Mouse (Mus musculus) gastrocnemius, adult 18-20 months (tissue): Measurements from ENCODE around the gene Eva1c. TPM values are rescaled to one million over a fixed set of nuclear protein-coding genes. Genes with fewer than 3 reads are reported as not detected.

Experiments
- DNase-seq: peaks from one replicate; pipeline ENCODE4 v3.0.0; 2021; ENCODE audit warnings: low spot score
- microRNA-seq: library from miRNA; unstranded; fragments of <30 nt; microRNA quantifications from one replicate; pipeline ENCODE4 v1.2.0, GENCODE M21; 2021
- total RNA-seq, 2 experiments: library from RNA; stranded (reverse); gene quantifications; 2 replicates each; pipeline ENCODE4 v1.2.3; 2021

Eva1c gene
- total RNA-seq, 2 experiments from 2014 or later = 0.26 to 0.59 TPM

DNA sequence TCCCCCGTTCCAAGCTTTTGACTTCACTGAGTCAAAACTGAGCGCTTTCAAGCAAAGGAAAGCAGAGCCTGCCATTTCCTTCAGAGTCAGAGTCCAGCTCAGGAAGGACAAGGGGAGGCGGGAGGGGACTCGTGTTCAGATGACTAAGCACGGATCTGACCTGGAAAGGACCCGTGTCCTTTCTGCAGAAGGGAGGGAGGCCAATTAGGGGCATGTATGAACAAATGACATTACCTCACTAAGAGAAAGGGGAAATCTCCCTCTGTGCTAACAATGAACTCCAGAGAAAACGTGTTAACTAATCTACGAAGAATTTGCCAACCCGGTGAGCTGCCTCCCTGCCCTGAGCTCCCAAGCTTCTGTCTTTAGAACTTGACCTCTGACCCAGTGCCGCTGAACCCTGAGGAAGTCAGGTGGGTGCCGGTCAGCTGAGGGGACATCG is 89.5 kb downstream of the Eva1c start:
- no peak for DNase-seq

DNA sequence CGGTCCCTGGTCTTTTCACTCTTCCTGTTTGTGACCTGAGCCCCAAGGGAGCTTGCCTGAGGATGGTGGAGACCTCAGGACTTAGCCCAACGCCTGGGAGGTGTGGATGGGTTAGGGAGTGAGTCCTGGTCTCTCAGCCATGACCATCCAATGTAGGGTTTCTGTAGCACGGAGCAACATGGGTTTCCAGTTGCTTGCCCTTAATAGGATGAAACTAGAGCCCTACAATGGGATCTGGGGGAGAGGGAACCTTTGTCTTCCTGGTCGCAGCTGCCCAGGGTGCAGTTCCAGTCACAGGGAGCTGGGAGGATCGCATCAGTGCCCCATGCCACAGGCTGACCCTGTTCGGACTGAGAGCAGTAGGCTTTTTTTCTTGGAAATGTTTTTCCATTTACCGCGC is 90.6 kb downstream of the Eva1c start:
- no peak for DNase-seq

- no peak for DNase-seq
These were observed 95.1 kb downstream of the Eva1c start for GRCm38 (mm10) chr16:90921471-90922159.

- DNase-seq = no peak
These were observed 98.3 kb downstream of the Eva1c start for GRCm38 (mm10) chr16:90924606-90925370.

DNA sequence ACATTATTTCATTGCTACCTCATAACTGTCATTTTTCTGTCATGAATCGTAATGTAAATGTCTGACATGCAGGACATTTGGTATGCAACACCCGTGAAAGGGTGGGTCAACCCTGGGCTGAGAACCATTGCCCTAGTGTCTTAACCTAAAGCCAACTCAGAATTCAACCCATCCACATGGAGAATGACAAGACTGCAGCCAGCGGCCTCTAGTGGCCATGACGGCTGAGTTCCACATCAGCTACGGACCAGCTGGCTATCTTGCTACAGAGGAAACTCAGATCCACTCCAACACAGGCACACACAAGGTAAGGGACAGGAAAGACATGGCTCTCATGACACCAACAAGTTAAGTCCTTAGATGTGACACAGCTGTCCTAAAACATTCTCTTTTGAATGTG is 98.9 kb downstream of the Eva1c start:
- DNase-seq = peak; percentile 46

DNA sequence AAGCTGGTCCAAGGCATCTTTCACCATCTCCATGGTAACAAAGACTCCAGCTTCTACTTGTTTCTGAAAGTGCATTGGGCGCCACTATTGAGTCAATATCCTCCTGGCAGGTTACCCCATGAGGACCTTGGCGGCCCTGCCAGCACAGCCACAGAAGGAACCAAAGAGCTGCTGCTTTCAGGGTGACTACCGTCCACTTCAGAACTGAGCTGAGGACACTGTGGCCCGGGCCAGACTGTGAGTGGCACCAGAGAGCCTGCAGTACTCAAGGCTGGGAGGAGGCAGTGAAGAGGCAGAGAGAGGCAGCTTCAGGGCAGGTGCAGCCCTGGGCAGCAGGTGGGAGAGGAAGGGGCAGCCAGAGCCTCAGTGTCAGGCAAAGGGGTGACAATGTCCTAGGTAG is 100.9 kb downstream of the Eva1c start:
- no peak for DNase-seq

DNA sequence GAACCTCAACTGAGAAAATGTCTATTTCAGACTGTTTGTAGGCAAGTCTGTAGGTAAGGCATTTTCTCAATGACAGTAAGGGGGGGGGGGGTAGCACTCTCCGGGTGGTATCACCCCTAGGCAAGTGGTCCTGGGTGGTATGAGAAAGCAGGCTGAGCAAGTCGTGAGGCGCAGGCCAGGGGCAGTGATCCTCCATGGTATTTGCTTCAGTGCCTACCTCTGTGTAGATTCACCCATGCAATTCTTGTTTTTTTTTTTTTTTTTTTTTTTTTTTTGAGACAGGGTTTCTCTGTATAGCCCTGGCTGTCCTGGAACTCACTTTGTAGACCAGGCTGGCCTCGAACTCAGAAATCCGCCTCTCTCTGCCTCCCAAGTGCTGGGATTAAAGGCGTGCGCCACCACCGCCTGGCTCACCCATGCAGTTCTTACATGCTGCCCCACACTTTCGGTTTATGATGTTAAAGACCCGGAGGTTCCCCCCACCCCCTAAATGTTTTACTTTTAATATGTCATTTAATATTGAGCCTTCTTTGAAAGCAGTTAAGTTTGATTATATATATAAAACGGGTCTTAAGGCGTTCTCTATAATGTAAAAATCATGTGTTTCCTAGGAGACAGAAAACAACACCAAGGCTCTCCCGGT is 107.1 kb downstream of the Eva1c start:
- DNase-seq = no peak

DNA sequence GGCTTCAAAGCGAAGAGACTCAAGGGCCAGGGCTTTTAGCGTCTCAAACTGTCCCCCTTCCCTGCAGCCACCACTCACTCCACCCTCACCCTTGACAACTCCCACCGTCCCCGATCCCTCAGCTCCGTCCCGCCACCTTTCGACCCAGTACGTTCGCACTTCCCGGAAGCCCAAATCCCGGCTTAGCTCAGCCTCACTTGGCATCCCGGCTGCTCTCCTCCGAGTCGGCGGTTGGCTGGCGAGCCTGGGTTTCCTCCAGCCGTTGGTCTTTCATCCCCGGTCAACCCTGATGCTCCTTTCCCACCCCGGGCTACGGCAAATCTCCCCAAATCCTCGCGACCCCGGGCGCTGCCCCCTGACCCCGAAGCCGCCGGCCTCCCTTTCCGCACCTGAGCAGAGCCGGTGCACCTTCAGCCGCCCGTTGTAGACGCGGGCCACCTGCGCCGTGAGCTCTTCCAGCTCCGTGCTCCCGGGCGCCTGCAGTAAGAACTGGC is 107.7 kb downstream of the Eva1c start:
- peak; percentile 41 for DNase-seq

DNA sequence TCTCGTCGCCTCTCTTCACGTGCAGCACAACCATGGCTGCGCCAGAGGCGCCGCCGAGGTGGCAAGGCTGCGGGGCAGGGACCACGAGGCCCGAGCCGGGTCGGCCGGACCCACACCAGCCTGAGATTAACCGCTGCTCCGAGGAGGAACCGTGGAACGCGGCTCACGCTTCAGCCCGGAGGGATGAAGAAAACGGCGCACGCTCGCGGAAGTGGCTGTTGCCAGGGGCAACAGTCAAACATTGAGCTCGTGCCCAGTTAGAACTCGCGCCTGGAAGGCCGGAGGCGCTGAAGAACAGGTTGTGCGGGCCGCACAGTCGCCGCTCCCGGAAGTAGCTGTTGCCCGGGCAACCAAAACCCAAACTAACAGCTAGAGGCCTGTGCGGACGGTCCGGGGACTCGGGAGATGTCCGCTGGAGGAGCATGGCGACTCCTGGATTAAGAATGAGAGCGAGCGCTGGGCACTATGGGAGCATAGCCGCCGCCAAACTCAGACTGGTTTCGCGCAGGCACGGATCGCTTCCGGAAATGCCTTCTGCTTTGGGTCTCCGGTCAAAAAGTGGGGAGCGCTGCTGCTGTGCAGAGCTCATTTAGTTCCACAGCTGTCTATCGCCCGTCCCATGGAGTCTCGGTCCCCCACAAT is 108.3 kb downstream of the Eva1c start, which contains the start of gene Cfap298:
Gene Cfap298 (minus strand): TSS at position 428 of the 642 bp plus-strand sequence.
- peak; percentile 94 for DNase-seq

DNA sequence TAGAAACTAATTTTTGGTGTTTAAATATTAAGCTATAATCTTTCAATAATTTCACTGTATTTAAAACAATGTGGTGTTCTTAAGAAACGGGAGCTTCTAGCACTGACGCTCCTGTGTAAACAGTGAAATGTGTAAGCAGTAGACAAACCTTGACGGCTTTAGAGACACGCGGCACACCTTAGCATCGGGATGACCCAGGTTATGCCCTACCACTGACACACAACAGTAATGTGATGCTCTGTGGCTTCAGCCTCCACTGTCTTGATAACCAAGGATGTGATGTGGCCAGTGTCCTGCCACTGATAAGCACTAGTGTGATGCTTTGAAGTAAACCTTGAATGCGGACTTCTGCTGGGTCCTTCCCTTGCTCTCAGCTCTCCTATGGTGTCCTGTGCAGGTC is 114.7 kb downstream of the Eva1c start:
- DNase-seq = no peak

DNA sequence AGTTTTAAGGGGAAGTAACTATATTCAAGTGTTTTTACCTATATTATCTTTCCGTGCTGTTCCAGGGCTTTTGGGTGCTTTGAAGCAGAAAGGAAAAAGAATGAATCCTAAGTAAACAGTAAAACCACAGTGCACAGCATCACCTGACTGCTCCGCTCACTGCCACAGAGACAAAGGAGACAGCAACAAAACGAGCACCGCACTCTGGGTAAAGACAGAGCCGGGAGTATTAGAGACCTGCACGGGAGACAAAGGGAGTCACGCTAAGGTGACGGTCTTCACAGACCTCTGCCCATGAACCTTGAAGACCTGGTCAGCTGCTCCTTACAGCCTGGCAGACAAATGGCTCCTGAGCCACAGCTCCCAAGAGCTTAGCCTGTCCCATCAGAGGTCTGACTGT is 120.5 kb downstream of the Eva1c start:
- DNase-seq = no peak

- no peak for DNase-seq
These were observed 123.9 kb downstream of the Eva1c start for GRCm38 (mm10) chr16:90950354-90950963.

- no peak for DNase-seq
These were observed 126.6 kb downstream of the Eva1c start for GRCm38 (mm10) chr16:90953147-90953546.

- no peak for DNase-seq
These were observed 127.3 kb downstream of the Eva1c start for GRCm38 (mm10) chr16:90953770-90954169.

Small RNA genes within 50 kb of the gene (microRNA-seq; reads per million reads assigned to microRNA genes)
- gene Gm22933 = not detected

Other genes with a start within 250 kb of the Eva1c start
- gene Mis18a, start 99.3 kb upstream of the Eva1c start, total RNA-seq = under 1 TPM; 0.68 to 1.00 TPM
- 1 to 10 TPM; 1.0 to 1.7 TPM for gene Mrap, start 88.5 kb upstream of the Eva1c start, total RNA-seq
- gene Urb1, start 16.3 kb upstream of the Eva1c start, total RNA-seq = 1 to 10 TPM; 5.1 to 5.2 TPM
- 10 to 100 TPM; 34.0 to 37.1 TPM for gene Cfap298, start 108.4 kb downstream of the Eva1c start, total RNA-seq
- 10 to 100 TPM in 1 of 2 experiments, 1 to 10 TPM in 1; 7.7 to 14.0 TPM for gene Synj1, start 184.6 kb downstream of the Eva1c start, total RNA-seq
- gene Paxbp1, start 217.8 kb downstream of the Eva1c start, total RNA-seq = 1 to 10 TPM; 8.1 to 9.0 TPM